Mouse (Mus musculus) layer of hippocampus, postnatal 14 days (tissue): ENCODE results near the gene Etnk1. TPM values are rescaled to one million over a fixed set of nuclear protein-coding genes. Genes with fewer than 3 reads are reported as not detected.
A peak's percentile ranks its signal among the peaks of the same experiment; 100 is the strongest.
"Not testable (repeated sequence)": the region's sequence is repeated elsewhere in the genome, so short reads cannot be mapped to it uniquely, and the experiment has no call there.

Experiments
- DNase-seq, 2 experiments: peaks; one replicate each; pipeline ENCODE4 v3.0.0; 2021 to 2022; ENCODE audit warnings: low spot score in 2 of 2, mixed read lengths in 1 of 2
- long read RNA-seq, 2 experiments: library from polyadenylated mRNA; stranded (forward); transcript quantifications; one replicate each; pipeline ENCODE4 v2.0.0; 2021
- total RNA-seq, 2 experiments: library from RNA; stranded (reverse); gene quantifications; 2 replicates each; pipeline ENCODE4 v1.2.3; 2021

Etnk1 gene
- total RNA-seq, result 100 to 1,000 TPM; 149 to 156 TPM
- long read RNA-seq, experiment 1, full-length matches to known transcripts, result 38 of 49 reads
- long read RNA-seq, experiment 1, partial matches to known transcripts, result 0 of 49 reads
- long read RNA-seq, experiment 1, other reads (novel, unspliced or antisense), result 11 of 49 reads
- long read RNA-seq, experiment 2, full-length matches to known transcripts, result 44 of 59 reads
- long read RNA-seq, experiment 2, partial matches to known transcripts, result 0 of 59 reads
- long read RNA-seq, experiment 2, other reads (novel, unspliced or antisense), result 15 of 59 reads

GRCm38 (mm10) chr6:143166452-143167357 lies at the start of gene Etnk1:
Etnk1 (plus strand) TSS chr6:143167221.
- DNase-seq, result peak; percentile 99 to 100

DNA sequence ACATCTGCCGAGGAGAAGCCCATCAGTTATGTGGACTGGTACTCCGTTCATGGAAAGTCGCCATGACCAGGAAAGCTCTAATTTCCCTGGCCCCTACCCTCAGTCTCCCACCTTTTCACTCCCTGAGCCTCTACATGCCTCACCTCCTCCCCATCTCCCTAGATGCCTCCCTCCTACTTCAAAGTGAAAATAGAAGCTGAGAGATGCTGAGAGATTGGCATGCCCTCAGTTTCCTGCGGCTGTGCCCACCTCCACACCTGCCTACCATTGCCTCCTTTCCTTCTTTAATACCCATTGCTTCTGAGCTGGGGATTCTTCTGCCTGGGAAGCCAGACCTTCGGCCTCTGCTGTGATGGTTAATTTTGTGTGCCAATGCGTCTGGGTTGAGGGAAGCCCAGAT lies 47.7 kb upstream of the Etnk1 start:
- DNase-seq, result no peak

DNA sequence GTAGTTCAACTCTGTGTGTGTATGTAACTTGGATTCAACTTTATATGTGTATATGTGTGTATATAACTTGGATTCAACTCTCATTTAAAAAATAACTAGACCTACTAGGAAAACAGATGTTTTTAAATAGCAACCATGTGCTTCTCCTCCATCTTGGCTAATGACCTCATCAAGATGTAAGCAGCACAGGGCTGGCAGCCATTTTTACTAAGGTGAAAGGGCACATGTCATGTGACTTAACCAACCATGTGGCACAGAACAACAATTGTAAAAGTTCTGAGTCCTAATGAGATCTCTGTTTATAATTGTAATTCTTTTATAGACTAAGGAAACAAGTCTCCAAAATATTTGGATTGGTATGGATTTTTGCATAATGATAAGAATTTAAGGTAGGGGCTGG lies 41.3 kb upstream of the Etnk1 start:
- DNase-seq, result no peak

DNA sequence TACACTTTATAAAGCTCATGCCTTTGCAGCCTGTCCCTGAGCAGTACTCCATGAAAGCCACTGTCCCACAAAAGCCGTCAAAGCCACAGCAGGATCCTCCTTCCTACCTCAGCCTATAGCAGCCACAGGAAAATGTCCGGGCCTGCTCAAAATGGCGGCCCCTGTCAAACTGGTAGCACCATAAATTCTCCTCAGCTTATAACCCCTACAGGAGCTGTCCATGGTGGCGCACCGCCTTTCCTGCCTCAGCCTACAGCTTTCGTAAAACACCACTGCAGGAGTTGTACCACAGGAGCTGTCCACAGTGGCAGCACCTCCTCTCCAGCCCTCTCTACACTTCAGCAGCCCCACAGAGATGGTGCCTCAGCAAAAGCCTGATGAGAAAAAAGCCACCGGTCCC lies 37.6 kb upstream of the Etnk1 start:
- DNase-seq, result no peak

- no peak for DNase-seq
These were observed 37.1 kb upstream of the Etnk1 start for GRCm38 (mm10) chr6:143129952-143130351.

GRCm38 (mm10) chr6:143130411-143130810 lies 36.6 kb upstream of the Etnk1 start:
- DNase-seq, result no peak

- no peak for DNase-seq
These were observed 34.9 kb upstream of the Etnk1 start for GRCm38 (mm10) chr6:143131895-143132652.

- no peak for DNase-seq
These were observed 33.9 kb upstream of the Etnk1 start for GRCm38 (mm10) chr6:143133150-143133549.

- no peak for DNase-seq
These were observed 31.9 kb upstream of the Etnk1 start for GRCm38 (mm10) chr6:143135097-143135496.

DNA sequence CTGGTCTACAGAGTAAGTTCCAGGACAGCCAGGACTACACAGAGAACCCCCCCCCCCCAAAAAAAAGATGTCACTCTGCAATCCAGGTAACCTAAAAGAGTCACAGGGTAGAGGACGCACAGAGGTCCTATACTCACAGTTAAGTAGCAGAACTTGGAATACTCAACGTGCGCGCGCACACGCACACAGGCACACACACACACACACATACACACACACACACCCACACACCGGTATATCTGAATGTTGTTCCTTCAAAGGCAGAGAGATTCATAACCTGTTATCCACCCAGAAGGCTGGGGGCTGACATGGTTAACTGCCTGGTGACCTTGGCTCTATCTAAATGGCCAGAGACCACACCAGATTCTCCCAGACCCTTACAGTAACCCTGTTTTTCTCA lies 30.3 kb upstream of the Etnk1 start:
- DNase-seq, result no peak

DNA sequence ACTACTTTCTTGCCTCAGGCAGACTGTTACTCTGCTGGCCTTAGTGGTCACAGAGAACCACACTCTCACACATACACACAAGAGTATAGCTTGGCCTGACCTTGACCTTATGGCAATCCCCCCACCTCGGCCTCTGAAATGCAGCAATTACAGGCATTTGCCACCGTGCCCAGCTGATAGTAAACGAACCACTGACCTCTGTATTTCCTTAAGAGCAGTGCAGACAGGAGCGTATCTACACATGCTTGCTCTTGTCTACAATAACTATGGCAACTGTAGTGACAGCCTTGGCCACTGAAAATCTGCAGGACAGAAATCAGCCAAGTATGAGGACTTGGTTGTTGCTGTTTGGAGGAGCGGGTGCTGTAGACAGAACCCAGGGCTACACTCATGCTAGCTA lies 29.7 kb upstream of the Etnk1 start:
- no peak for DNase-seq

DNA sequence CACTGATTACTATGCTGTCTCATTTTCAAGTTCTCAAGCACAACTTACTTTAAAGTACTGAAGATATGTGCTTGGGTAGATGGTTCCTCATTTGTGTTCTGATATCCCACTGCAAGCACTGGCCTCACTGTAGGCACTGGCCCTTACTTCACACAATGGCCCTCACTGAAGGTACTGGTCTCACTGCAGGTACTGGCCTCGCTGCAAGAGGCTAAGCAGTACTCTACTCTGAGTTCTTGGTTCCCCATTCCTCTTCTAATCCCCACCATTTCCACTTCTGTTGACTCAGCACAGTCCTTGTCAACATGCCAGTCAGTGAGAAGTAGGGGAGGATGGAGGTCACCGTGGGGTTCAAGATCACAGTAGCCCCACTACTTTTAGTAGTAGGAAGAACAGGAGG lies 27.6 kb upstream of the Etnk1 start:
- DNase-seq, result no peak

- DNase-seq, result no peak
These were observed 26.1 kb upstream of the Etnk1 start for GRCm38 (mm10) chr6:143140884-143141283.

- not testable (repeated sequence) for DNase-seq
These were observed 25.1 kb upstream of the Etnk1 start for GRCm38 (mm10) chr6:143141624-143142592.

GRCm38 (mm10) chr6:143142861-143143260 lies 24.2 kb upstream of the Etnk1 start:
- no peak for DNase-seq

DNA sequence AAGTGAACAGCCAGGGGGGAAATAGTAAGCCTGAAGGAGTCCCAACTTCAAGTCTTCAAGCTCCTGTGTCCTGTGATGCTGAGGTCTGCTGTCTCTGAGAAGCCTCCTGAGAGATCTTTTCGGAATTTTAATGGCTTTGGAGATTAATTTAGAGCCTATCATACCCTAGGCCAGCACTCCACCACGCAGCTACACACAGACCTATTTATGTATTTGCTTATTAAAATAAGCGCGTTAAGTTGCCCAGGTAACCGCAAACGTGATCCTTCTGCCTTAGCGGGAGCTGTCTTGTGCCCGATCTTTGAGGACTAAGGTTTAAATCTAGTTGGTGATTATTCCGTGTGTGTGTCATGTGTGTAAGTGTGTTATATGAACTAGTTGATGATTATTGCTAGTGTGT lies 23.7 kb upstream of the Etnk1 start:
- DNase-seq, result no peak

- DNase-seq, result peak in 1 of 2 experiments; percentile 5
These were observed 23.2 kb upstream of the Etnk1 start for GRCm38 (mm10) chr6:143143775-143144273.

- no peak for DNase-seq
These were observed 22.5 kb upstream of the Etnk1 start for GRCm38 (mm10) chr6:143144556-143144955.

- no peak for DNase-seq
These were observed 22.0 kb upstream of the Etnk1 start for GRCm38 (mm10) chr6:143145051-143145450.

DNA sequence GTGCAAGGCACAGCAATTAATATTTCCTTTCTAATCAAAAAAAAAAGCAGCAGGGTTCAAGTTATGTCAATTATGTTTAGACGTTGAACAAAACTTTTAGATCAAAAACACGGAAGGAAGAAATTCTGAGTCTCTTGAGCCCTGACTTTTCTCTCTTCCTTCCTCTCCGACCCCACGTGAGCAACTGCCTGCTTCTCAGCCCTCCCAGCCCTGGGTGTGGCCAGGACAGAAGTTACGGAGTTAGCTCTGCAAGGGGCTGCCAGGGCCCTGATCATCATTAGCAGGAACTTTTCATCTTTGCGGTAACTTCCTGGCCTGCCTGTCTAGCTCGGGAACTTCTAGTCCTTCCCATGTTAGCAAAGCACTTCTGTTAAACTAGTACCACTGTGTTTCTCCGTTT lies 20.3 kb upstream of the Etnk1 start:
- DNase-seq, result no peak
